Mouse (Mus musculus) megakaryocyte, embryonic 14.5 days (primary cell): Measurements from ENCODE around the gene Cers6.

Experiments used
- FLI1 ChIP-seq: IDR thresholded peaks from 2 replicates; pipeline ENCODE4 v1.6.1; 2012; ENCODE audit warnings: low read length, inconsistent platforms, mixed read lengths
- GATA1 ChIP-seq: IDR thresholded peaks from 3 replicates; pipeline ENCODE4 v1.6.1; 2012; ENCODE audit warnings: mixed read lengths, low read length, inconsistent platforms, borderline replicate concordance

GRCm38 (mm10) chr2:69140816-69141215 lies 279.6 kb downstream of the Cers6 start:
- TF ChIP-seq GATA1 (no peak), FLI1 (no peak)
